Mouse (Mus musculus): ENCODE measurements at regions not wholly inside any gene's neighbourhood (a gene's known extent, or its start where the extent isn't known, plus 50 kb on each side); places are given as distances from the start of the nearest gene placed in this dataset.

- TF ChIP-seq POLR2A (IDR thresholded peaks at IDR 0.05; ENCODE audit: extremely low read depth, insufficient read depth, low read length) (no peak), CTCF (IDR thresholded peaks at IDR 0.05; ENCODE audit: extremely low read depth, insufficient read depth, low read length) (no peak)
These were observed 73.1 kb upstream of the Tln2 start for GRCm38 (mm10) chr9:67632521-67633025.

Data from cortical plate, adult 2 months (tissue).